Mouse (Mus musculus) hindbrain, embryonic 14.5 days (tissue): ENCODE data around the gene Bahcc1. TPM values are rescaled to one million over a fixed set of nuclear protein-coding genes. Genes with fewer than 3 reads are reported as not detected.

ENCODE experiments used
- ATAC-seq: fragments of 200-750 bp; cut with Nextera tagmentation; 2 replicates; pipeline ENCODE4 v1.8.0; 2017; ENCODE audit warnings: moderate number of reproducible peaks, mild to moderate bottlenecking, moderate TSS enrichment, moderate library complexity; ENCODE audit not compliant: low FRiP score
- DNase-seq: peaks from one replicate; pipeline ENCODE4 v3.0.0-alpha.2; 2015; ENCODE audit warnings: low spot score
- H3K27ac ChIP-seq: fragments of 300-500 bp; sonication (generic); 2 replicates; pipeline ENCODE4 v1.5.1; 2014; ENCODE audit warnings: mild to moderate bottlenecking, moderate library complexity
- H3K27me3 ChIP-seq: fragments of 300-500 bp; sonication (generic); 2 replicates; pipeline ENCODE4 v1.6.1; 2014; ENCODE audit warnings: mild to moderate bottlenecking, low read length, mixed read lengths; ENCODE audit not compliant: control insufficient read depth, insufficient read depth
- H3K36me3 ChIP-seq: fragments of 300-500 bp; sonication (generic); replicated peaks from 2 replicates; pipeline ENCODE4 v1.6.1; 2014; ENCODE audit not compliant: control insufficient read depth, insufficient read depth
- H3K4me1 ChIP-seq: fragments of 300-500 bp; sonication (generic); replicated peaks from 2 replicates; pipeline ENCODE4 v1.6.1; 2014; ENCODE audit warnings: antibody characterized with exemption, low read length, mixed read lengths; ENCODE audit not compliant: control insufficient read depth, insufficient read depth
- H3K4me2 ChIP-seq: fragments of 300-500 bp; sonication (generic); replicated peaks from 2 replicates; pipeline ENCODE4 v1.6.1; 2014; ENCODE audit warnings: mild to moderate bottlenecking, moderate library complexity
- H3K4me3 ChIP-seq: fragments of 300-500 bp; sonication (generic); replicated peaks from 2 replicates; pipeline ENCODE4 v1.5.1; 2014; ENCODE audit warnings: mild to moderate bottlenecking, low read length
- H3K9ac ChIP-seq: fragments of 300-500 bp; sonication (generic); 2 replicates; pipeline ENCODE4 v1.6.1; 2014
- H3K9me3 ChIP-seq: fragments of 300-500 bp; sonication (generic); 2 replicates; pipeline ENCODE4 v1.6.1; 2016; ENCODE audit warnings: low read length; ENCODE audit not compliant: control insufficient read depth
- WGBS: fragments of 180-500 bp; shearing (Covaris S2); extraction: QIAGEN DNeasy Blood & Tissue Kit; methylation state at CpG from one replicate; pipeline ENCODE4 v1.1.7; 2014; 5-methylcytosine and 5-hydroxymethylcytosine counted together
- polyA plus RNA-seq: library from polyadenylated mRNA; unstranded; fragments of >200 nt; fragmentation: Nextera tagmentation; extraction: Ambion mirVana; gene quantifications from 2 replicates; pipeline ENCODE4 v1.2.1, GENCODE M21; 2014

The Bahcc1 gene
- polyA plus RNA-seq, 1 experiment from 2014 or later, result 16.3 TPM

DNA sequence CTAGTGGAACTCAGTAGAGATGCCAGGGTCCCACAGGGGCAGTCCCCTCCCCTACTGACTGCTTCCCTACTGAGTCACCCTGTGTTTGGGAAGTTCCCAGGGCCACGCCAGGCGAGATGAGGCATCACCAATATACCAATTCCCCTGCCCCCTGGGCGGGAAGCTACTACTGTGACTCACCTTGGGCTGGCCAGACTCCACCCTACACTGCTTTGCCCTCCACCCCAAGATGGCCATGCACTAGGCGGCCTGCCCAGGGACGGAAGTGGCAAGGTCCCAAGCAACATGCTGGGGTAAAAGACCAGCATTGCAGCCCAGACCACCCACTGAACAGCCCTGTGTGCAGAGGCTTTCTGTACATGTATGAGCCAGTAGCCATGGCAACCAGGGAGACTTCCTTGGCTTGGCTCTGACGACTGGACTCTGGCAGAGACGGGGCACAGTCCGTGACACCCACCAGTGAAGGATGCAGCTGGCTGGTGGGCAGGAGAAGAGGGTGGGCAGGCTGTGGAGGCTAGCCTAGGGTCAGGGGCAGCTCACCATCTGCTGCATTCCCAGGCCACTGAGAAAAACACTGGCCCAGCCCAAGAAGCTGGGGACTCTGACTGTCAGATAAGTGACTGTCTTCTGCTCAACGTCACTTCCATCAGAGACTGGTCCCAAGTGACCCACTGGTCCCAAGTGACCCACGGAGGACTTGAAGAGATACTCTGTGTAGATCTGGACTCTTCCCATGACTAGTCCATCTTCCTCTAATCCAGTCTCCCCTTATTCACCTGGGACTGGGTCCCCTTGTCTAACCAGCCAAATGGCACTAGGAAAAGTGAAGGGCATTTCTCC lies 24.5 kb downstream of the Bahcc1 start:
- Histone ChIP-seq H3K4me3 (no peak overlapping the region), H3K4me2 (no peak overlapping the region), H3K9ac (0 out of 2 replicates have a peak overlapping the region, but pooled peaks have one; percentile 5), H3K36me3 (no peaks in the 10 kb centered on the region), H3K4me1 (peaks cover 81% of the 10 kb centered on the region), H3K27me3 (no peaks in the 10 kb centered on the region), H3K9me3 (no peaks in the 10 kb centered on the region), H3K27ac (no peak overlapping the region)
- no peak for ATAC-seq
- 41% methylated on average over 10 of the region's 10 CpGs for WGBS
- DNase-seq, result no peak

DNA sequence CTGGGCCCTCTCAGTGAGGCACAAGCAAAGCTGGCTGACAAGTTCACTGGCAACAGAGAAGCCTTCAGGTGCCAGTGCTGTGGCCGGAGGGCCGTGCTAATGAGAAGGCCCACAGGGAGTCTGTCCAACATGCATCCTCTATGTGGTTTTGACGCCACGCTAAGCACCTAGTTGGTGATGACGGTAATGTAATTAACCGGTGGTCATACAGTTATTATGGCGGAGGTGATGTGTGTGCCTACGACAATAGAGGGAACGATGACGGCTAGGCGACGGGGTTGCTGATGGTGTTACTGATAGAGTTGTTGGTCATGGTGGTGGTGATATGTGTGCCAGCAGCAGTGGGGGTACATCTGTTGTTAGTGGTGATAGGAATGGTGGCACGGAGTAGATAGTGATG lies 25.2 kb downstream of the Bahcc1 start:
- Histone ChIP-seq H3K4me2 (no peak overlapping the region), H3K27me3 (no peaks in the 10 kb centered on the region), H3K9me3 (no peaks in the 10 kb centered on the region), H3K9ac (no peak overlapping the region), H3K27ac (no peak overlapping the region), H3K4me3 (no peak overlapping the region), H3K4me1 (peaks cover 81% of the 10 kb centered on the region), H3K36me3 (no peaks in the 10 kb centered on the region)
- 88% methylated on average over 13 of the region's 13 CpGs for WGBS
- ATAC-seq (no peak), DNase-seq (no peak)

DNA sequence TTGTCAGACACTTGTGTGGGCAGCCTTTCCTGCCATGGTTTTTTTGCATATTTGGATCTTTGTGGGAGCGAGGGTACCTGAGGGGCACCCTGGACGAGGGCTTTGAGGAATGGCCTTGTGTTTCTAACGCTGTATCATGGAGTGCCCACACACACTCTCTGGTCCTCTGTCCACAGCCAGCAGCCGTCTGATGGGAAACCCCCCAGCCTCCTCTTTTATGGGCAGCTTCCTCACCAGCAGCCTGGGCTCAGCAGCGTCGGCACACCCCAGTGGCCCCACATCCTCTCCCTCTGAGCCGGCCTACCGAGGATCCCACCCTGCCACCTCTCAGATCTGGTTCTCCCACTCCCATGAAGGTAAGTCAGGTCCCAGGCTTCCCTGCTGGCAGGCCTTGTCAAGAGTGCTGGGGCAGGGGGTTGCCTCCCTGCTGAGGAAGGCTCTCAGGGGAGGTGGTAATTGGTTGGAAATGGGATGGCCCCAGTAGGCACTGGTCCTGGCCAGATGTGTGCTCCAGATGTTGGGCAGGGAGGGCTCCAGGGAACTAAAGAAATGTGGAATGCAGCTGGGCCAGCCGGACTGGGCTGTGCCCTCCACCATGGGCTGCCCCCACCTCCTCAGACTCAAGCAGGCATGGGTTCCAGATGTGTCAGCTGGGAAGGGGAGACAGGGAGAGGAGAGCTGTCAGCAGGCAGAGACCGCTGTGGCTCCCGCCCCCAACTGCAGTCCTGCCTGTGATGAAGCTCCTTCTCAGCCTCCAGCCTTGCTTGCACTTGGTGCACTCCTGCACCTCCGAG lies 26.3 kb downstream of the Bahcc1 start:
- DNase-seq (no peak), ATAC-seq (no peak)
- Histone ChIP-seq H3K27ac (no peak overlapping the region), H3K9ac (no peak overlapping the region), H3K4me3 (no peak overlapping the region), H3K4me2 (no peak overlapping the region), H3K27me3 (no peaks in the 10 kb centered on the region), H3K9me3 (no peaks in the 10 kb centered on the region), H3K4me1 (peaks cover 76% of the 10 kb centered on the region), H3K36me3 (no peaks in the 10 kb centered on the region)
- WGBS, result 54% methylated on average over 12 of the region's 12 CpGs

DNA sequence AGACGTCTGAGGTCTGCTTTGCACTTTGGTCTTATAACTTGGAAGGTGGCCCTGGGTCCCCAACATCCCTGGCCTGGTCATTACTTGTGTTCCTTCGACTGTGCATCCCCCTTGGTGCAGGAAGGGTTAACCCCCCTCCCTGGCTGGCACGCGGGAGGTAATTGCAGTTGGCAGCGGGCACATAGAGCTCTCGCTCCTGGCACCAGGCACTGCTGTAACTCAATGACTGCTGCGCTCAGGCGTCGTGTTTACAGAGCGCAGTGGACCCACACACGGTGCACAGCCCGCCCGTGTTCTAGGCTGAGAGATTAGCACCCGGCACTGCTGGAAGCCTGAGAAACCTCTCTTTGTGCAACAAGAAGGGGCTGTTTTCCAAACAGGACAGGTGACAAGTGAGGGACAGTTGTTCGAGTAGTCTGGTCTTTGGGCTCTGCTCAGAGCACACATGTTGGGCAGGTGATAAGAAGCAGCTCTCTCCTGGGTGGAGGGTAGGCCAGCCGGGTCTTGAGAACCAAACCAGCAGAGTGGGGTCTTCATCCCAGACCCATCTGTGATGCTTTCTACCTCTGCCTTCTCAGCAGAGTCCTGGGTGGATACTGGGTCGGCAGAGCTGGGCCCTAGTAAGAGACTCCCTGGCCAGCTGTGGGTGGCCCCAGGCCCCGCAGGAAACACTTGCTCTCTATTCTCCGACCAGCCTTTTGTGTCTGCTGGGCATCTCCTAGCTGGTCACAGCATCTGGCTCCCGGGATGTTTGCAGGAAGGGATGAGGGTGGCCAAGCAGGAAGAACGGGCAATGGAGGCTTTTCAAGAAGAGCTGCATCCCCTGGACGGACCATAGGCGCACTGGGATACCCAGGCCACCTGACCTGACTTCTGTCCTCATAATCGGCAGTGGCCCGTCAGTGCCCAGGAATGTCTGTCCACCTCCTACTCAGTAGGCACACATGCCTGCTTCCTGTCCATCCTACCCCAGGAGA lies 27.3 kb downstream of the Bahcc1 start:
- no peak overlapping the region; the same call in 1 of the 2 replicates for H3K4me2 ChIP-seq
- WGBS, result 49% methylated on average over 25 of the region's 25 CpGs
- H3K4me3 ChIP-seq, result no peak overlapping the region
- ATAC-seq, result no peak
- no peak for DNase-seq
- H3K9ac ChIP-seq, result no peak overlapping the region
- no peaks in the 10 kb centered on the region for H3K36me3 ChIP-seq
- no peaks in the 10 kb centered on the region for H3K9me3 ChIP-seq
- H3K27ac ChIP-seq, result no peak overlapping the region
- H3K27me3 ChIP-seq, result no peaks in the 10 kb centered on the region
- peaks cover 76% of the 10 kb centered on the region for H3K4me1 ChIP-seq

DNA sequence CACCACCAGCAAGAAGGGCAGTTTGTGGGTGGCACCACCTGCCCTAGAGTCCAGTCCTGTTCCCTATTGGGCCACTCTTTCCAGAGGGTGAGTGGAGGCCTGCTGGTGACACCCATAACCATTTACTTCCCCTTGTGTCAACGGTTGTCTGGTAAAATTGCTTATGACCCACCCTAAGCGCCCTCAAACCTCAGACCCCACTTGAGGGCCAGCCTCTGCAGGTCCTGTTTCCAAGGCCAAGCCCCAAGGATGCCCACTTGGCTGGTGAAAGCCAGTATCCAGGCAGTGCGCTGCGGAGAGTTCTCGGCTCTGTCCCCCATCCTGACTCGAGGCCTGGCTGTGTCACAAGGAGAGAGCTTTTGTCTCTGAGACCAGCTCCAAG lies 28.0 kb downstream of the Bahcc1 start:
- ATAC-seq, result no peak
- no peak overlapping the region for H3K4me2 ChIP-seq
- no peak overlapping the region for H3K4me3 ChIP-seq
- no peak overlapping the region for H3K27ac ChIP-seq
- DNase-seq, result no peak
- WGBS, result 68% methylated on average over 6 of the region's 6 CpGs
- no peaks in the 10 kb centered on the region for H3K36me3 ChIP-seq
- H3K9me3 ChIP-seq, result no peaks in the 10 kb centered on the region
- no peaks in the 10 kb centered on the region for H3K27me3 ChIP-seq
- peaks cover 71% of the 10 kb centered on the region for H3K4me1 ChIP-seq
- H3K9ac ChIP-seq, result no peak overlapping the region

DNA sequence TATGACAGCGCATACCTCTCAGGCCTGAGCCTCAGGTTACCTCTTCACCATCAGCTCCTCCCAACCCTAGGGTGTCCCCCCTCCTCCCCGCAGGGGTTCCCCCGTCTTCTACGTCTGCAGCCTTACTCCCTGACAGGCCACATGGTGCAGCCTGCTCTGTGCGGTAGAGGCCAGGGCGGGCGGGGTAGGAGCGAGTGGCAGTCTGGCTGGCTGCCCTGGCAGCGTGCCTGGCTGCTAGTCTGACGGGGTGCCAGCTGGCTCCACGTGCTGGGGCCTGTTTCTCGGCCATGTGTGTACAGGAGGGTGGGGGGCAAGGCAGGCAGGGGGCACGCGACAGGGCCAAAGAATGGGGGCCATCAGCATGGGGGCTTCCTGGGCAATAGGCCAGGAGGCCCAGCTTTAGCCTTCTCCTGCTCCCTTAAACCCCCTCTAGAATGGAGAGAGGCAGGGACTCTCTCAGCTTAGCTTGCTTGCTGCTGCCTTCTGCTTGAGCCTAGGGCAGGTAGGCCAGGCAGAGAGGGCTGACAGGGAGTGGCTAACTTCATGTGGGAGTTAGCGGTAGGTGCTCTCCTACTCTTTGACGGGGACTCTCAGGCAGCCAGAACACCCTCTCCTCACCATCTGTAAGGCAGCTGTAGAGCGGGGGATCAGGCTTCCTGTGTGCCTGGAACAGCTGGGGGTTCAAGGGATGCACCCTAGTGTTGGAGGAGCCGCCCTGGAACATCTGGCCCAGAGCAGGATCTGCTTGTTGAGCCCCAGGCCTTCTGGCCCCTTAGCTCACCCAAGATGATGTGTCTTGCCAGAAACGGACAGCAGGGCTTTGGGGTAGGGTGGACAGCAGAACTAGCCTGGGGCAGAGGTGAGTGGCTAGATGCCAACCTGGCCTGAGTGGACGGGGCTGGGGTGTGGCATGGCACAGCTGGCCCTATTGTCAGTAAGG lies 28.9 kb downstream of the Bahcc1 start:
- H3K4me1 ChIP-seq, result peaks cover 62% of the 10 kb centered on the region
- WGBS, result 26% methylated on average over 20 of the region's 20 CpGs
- ATAC-seq (peak; percentile 86), DNase-seq (peak; percentile 88)
- peaks cover 2% of the 10 kb centered on the region; the same call in 1 of the 2 replicates for H3K36me3 ChIP-seq
- H3K9ac ChIP-seq, result no peak overlapping the region
- H3K27ac ChIP-seq, result peak overlapping the region; percentile 67
- no peaks in the 10 kb centered on the region for H3K27me3 ChIP-seq
- no peak overlapping the region for H3K4me3 ChIP-seq
- H3K4me2 ChIP-seq, result no peak overlapping the region
- no peaks in the 10 kb centered on the region for H3K9me3 ChIP-seq

DNA sequence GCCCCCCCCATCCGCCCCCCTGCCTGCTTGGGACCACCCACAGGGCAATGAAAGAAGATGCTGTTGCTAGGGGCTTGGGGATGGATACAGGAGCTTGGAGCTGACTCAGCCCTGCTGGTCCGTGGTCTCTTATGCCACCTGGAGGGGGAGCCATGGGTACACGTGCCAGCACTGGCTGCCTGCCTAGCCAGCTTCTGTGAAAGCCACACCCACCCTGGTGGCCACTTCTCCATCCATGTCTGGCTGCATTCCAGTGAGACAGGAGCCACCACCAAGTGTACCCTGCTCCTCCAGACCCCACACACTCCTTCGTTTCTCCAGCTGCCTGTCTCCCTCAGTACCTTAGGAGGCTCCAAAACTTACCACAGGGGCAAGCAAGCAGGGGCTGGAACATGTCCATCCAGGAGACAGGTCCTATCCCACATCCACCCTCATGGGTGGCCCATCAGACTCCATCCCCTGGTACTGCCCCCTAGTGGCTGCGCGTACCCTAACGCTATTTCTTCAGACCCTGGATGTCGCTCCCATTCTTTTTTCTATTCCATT lies 29.7 kb downstream of the Bahcc1 start:
- H3K36me3 ChIP-seq, result peaks cover 5% of the 10 kb centered on the region; the same call in 1 of the 2 replicates
- WGBS, result 30% methylated on average over 8 of the region's 8 CpGs
- no peak overlapping the region for H3K4me2 ChIP-seq
- H3K4me1 ChIP-seq, result peaks cover 62% of the 10 kb centered on the region
- H3K4me3 ChIP-seq, result no peak overlapping the region
- H3K27me3 ChIP-seq, result no peaks in the 10 kb centered on the region
- ATAC-seq (peak; percentile 61), DNase-seq (peak; percentile 80)
- peak overlapping the region; percentile 67 for H3K27ac ChIP-seq
- H3K9ac ChIP-seq, result no peak overlapping the region
- H3K9me3 ChIP-seq, result no peaks in the 10 kb centered on the region

DNA sequence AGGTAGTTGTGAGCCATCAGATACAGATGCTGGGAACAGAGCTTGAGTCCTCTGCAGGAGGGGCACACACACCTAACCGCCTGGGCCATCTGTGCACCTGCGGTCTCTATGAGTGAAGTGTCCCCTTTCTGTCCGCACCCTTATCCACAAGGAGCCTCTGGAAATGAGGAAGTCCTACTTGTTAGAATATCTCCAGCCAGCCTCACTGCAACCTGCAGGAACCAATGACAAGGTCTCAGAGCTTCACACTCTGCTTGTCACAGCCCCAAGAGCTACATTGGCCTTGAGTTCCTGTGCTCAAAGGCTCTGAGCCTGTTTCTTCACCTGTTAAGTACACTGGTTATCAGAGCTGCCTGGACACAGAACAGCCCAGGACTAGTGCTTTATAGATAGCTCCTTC lies 30.4 kb downstream of the Bahcc1 start:
- DNase-seq (no peak), ATAC-seq (no peak)
- Histone ChIP-seq H3K27ac (no peak overlapping the region), H3K4me2 (no peak overlapping the region), H3K36me3 (peaks cover 5% of the 10 kb centered on the region; the same call in 1 of the 2 replicates), H3K27me3 (no peaks in the 10 kb centered on the region), H3K4me3 (no peak overlapping the region), H3K9me3 (no peaks in the 10 kb centered on the region), H3K9ac (no peak overlapping the region), H3K4me1 (peaks cover 66% of the 10 kb centered on the region)
- WGBS, result 96% methylated on average over 3 of the region's 3 CpGs
